Mouse (Mus musculus) myocyte (in vitro differentiated cells): Measurements from ENCODE around the gene Bnip3. TPM values are rescaled to one million over a fixed set of nuclear protein-coding genes. Genes with fewer than 3 reads are reported as not detected.
A peak's percentile ranks its signal among the peaks of the same experiment; 100 is the strongest.

Experiments used
- H3K27me3 ChIP-seq: one replicate; pipeline ENCODE4 v1.6.1; 2011; ENCODE audit not compliant: control insufficient read depth, insufficient read depth, insufficient read length
- H3K36me3 ChIP-seq: one replicate; pipeline ENCODE4 v1.6.1; 2011; ENCODE audit not compliant: control insufficient read depth, insufficient read depth
- H3K4me2 ChIP-seq: one replicate; pipeline ENCODE4 v1.6.1; 2011; ENCODE audit warnings: low read depth, control low read depth
- H3K4me3 ChIP-seq: one replicate; pipeline ENCODE4 v1.5.1; 2011; ENCODE audit warnings: mild to moderate bottlenecking, control low read depth, moderate library complexity
- H3K79me2 ChIP-seq: one replicate; pipeline ENCODE4 v1.6.1; 2011; ENCODE audit not compliant: control insufficient read depth, insufficient read depth
- H3ac ChIP-seq: one replicate; pipeline ENCODE4 v1.6.1; 2011; ENCODE audit not compliant: control insufficient read depth, insufficient read length
- CEBPB ChIP-seq: IDR thresholded peaks from 2 replicates; pipeline ENCODE4 v1.6.1; 2011; ENCODE audit warnings: mild to moderate bottlenecking, moderate library complexity; ENCODE audit not compliant: poor library complexity, insufficient read depth, severe bottlenecking
- E2F4 ChIP-seq: IDR thresholded peaks from one replicate; pipeline ENCODE4 v1.6.1; 2011; ENCODE audit warnings: mild to moderate bottlenecking, control low read depth, moderate library complexity; ENCODE audit not compliant: insufficient read depth
- MAX ChIP-seq: IDR thresholded peaks from one replicate; pipeline ENCODE4 v1.6.1; 2011; ENCODE audit warnings: low read depth, mild to moderate bottlenecking, control low read depth
- MYOD1 ChIP-seq, 3 experiments: IDR thresholded peaks; one replicate each; pipeline ENCODE4 v1.6.1; 2011; ENCODE audit warnings: control low read depth in 2 of 3, low read depth in 2 of 3, mild to moderate bottlenecking in 2 of 3, moderate library complexity in 1 of 3; ENCODE audit not compliant: insufficient read length in 2 of 3, control insufficient read depth in 1 of 3
- MYOG ChIP-seq, 3 experiments: IDR thresholded peaks; one replicate each; pipeline ENCODE4 v1.6.1; 2011; ENCODE audit warnings: control low read depth in 2 of 3, low read depth in 2 of 3, mild to moderate bottlenecking in 2 of 3; ENCODE audit not compliant: insufficient read length in 2 of 3, control insufficient read depth in 1 of 3, insufficient read depth in 1 of 3
- POLR2A ChIP-seq: IDR thresholded peaks from one replicate; pipeline ENCODE4 v1.6.1; 2011; ENCODE audit warnings: low read depth, mild to moderate bottlenecking, control low read depth, moderate library complexity; ENCODE audit not compliant: insufficient read length
- POLR2AphosphoS2 ChIP-seq: IDR thresholded peaks from one replicate; pipeline ENCODE4 v1.6.1; 2011; ENCODE audit warnings: low read depth, control low read depth; ENCODE audit not compliant: insufficient read length
- REST ChIP-seq: IDR thresholded peaks from one replicate; pipeline ENCODE4 v1.6.1; 2011; ENCODE audit warnings: mild to moderate bottlenecking, control low read depth, moderate library complexity; ENCODE audit not compliant: insufficient read depth, insufficient read length
- SRF ChIP-seq: IDR thresholded peaks from one replicate; pipeline ENCODE4 v1.6.1; 2011; ENCODE audit warnings: low read depth; ENCODE audit not compliant: control insufficient read depth, insufficient read length
- TCF12 ChIP-seq: IDR thresholded peaks from one replicate; pipeline ENCODE4 v1.6.1; 2011; ENCODE audit warnings: mild to moderate bottlenecking, control low read depth; ENCODE audit not compliant: poor library complexity, insufficient read depth, severe bottlenecking
- TCF3 ChIP-seq: IDR thresholded peaks from one replicate; pipeline ENCODE4 v1.6.1; 2011; ENCODE audit warnings: low read depth, control low read depth; ENCODE audit not compliant: insufficient read length
- USF1 ChIP-seq: IDR thresholded peaks from one replicate; pipeline ENCODE4 v1.6.1; 2011; ENCODE audit warnings: low read depth, mild to moderate bottlenecking, control low read depth, moderate library complexity
- polyA plus RNA-seq: library from polyadenylated mRNA; unstranded; fragments of >200 nt; fragmentation: generic; extraction: Trizol; gene quantifications from one replicate; pipeline ENCODE4 v1.2.1, GENCODE M21; 2012; ENCODE audit warnings: missing spikeins

Bnip3 gene
- polyA plus RNA-seq, 1 experiment = 49.7 TPM

GRCm38 (mm10) chr7:138940256-138940611 is 30.9 kb upstream of the Bnip3 start:
- TF ChIP-seq USF1 (no peak), MYOG (IDR thresholded peaks at IDR 0.05; ENCODE audit: control insufficient read depth in 1 of 3, insufficient read depth in 1 of 3, insufficient read length in 2 of 3, low read depth in 2 of 3) (no peak), MYOD1 (IDR thresholded peaks at IDR 0.05; ENCODE audit: control insufficient read depth in 1 of 3, insufficient read length in 2 of 3, low read depth in 2 of 3) (no peak), SRF (no peak), POLR2AphosphoS2 (no peak), POLR2A (no peak), TCF3 (no peak), TCF12 (no peak), CEBPB (no peak), REST (no peak), MAX (no peak)
- H3K27me3 ChIP-seq = peaks cover 54% of the 10 kb centered on the region
- peak overlapping the region; percentile 6 for H3K4me2 ChIP-seq
- H3K4me3 ChIP-seq = no peak overlapping the region
- H3ac ChIP-seq = no peak overlapping the region
- H3K79me2 ChIP-seq = no peaks in the 10 kb centered on the region
- H3K36me3 ChIP-seq = no peaks in the 10 kb centered on the region

- Histone ChIP-seq H3K27me3 (peaks cover 48% of the 10 kb centered on the region), H3K79me2 (no peaks in the 10 kb centered on the region), H3ac (no peak overlapping the region), H3K4me3 (no peak overlapping the region), H3K36me3 (no peaks in the 10 kb centered on the region), H3K4me2 (no peak overlapping the region)
- TF ChIP-seq CEBPB (no peak), TCF3 (no peak), MYOG (IDR thresholded peaks at IDR 0.05; ENCODE audit: control insufficient read depth in 1 of 3, insufficient read depth in 1 of 3, insufficient read length in 2 of 3, low read depth in 2 of 3) (no peak)
Measured at GRCm38 (mm10) chr7:138938991-138939390, 29.7 kb upstream of the Bnip3 start.

GRCm38 (mm10) chr7:138934523-138934922 is 25.2 kb upstream of the Bnip3 start:
- Histone ChIP-seq H3K36me3 (no peaks in the 10 kb centered on the region), H3ac (no peak overlapping the region), H3K79me2 (no peaks in the 10 kb centered on the region), H3K4me2 (no peak overlapping the region), H3K27me3 (peaks cover 15% of the 10 kb centered on the region), H3K4me3 (no peak overlapping the region)
- TF ChIP-seq SRF (no peak), POLR2AphosphoS2 (no peak), MAX (no peak), REST (no peak), MYOD1 (IDR thresholded peaks at IDR 0.05; ENCODE audit: control insufficient read depth in 1 of 3, insufficient read length in 2 of 3, low read depth in 2 of 3) (no peak), TCF12 (no peak), USF1 (no peak), E2F4 (no peak), CEBPB (no peak), POLR2A (no peak), TCF3 (no peak)

- TF ChIP-seq POLR2A = no peak
- no peaks in the 10 kb centered on the region for H3K27me3 ChIP-seq
- no peaks in the 10 kb centered on the region for H3K79me2 ChIP-seq
- H3ac ChIP-seq = no peak overlapping the region
- H3K4me2 ChIP-seq = no peak overlapping the region
- H3K4me3 ChIP-seq = no peak overlapping the region
- H3K36me3 ChIP-seq = no peaks in the 10 kb centered on the region
Measured at GRCm38 (mm10) chr7:138928456-138928855, 19.1 kb upstream of the Bnip3 start.

GRCm38 (mm10) chr7:138923756-138924425 is 14.6 kb upstream of the Bnip3 start:
- Histone ChIP-seq H3K36me3 (no peaks in the 10 kb centered on the region), H3K4me3 (no peak overlapping the region), H3K79me2 (no peaks in the 10 kb centered on the region), H3K27me3 (peaks cover 5% of the 10 kb centered on the region), H3K4me2 (no peak overlapping the region), H3ac (no peak overlapping the region)
- TF ChIP-seq TCF3 (no peak), E2F4 (no peak), POLR2AphosphoS2 (no peak), POLR2A (no peak)

DNA sequence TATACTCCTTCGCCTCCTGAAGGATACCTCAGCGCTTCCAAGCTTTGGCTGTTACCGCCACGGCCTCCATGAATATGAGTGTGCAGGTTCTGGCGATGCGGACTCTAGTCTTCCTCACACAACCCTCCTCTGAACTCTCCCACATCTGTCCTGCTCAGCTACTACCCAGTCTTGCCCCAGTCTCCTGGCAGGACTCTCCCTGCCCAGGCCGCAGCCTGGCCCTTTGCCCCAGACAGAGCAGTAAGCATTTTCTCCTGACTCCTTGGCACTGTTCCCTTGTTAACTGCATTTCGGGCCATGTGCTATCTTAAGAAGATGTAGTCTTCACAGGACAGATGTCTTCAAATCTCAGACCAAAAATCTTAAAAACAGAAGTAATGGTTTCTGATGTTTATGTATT is 12.3 kb upstream of the Bnip3 start:
- H3K4me3 ChIP-seq = no peak overlapping the region
- no peak overlapping the region for H3ac ChIP-seq
- H3K4me2 ChIP-seq = no peak overlapping the region
- no peaks in the 10 kb centered on the region for H3K79me2 ChIP-seq
- no peaks in the 10 kb centered on the region for H3K36me3 ChIP-seq
- TF ChIP-seq CEBPB (no peak), REST (no peak), MAX (no peak), TCF3 (no peak), E2F4 (no peak), POLR2A (no peak), SRF (no peak), USF1 (no peak), MYOG (IDR thresholded peaks at IDR 0.05; ENCODE audit: control insufficient read depth in 1 of 3, insufficient read depth in 1 of 3, insufficient read length in 2 of 3, low read depth in 2 of 3) (no peak), MYOD1 (IDR thresholded peaks at IDR 0.05; ENCODE audit: control insufficient read depth in 1 of 3, insufficient read length in 2 of 3, low read depth in 2 of 3) (no peak), POLR2AphosphoS2 (no peak), TCF12 (no peak)
- H3K27me3 ChIP-seq = peaks cover 5% of the 10 kb centered on the region
